Mouse (Mus musculus): ENCODE data around the gene Lin7b.
"Not testable (repeated sequence)": the region's sequence is repeated elsewhere in the genome, so short reads cannot be mapped to it uniquely, and the experiment has no call there.

The Lin7b gene

GRCm38 (mm10) chr7:45370475-45371311 lies at the start of gene Lin7b:
Lin7b (minus strand) TSS chr7:45370583.
- peak; percentile 96 for DNase-seq (ENCODE audit: low read depth, low spot score)

DNA sequence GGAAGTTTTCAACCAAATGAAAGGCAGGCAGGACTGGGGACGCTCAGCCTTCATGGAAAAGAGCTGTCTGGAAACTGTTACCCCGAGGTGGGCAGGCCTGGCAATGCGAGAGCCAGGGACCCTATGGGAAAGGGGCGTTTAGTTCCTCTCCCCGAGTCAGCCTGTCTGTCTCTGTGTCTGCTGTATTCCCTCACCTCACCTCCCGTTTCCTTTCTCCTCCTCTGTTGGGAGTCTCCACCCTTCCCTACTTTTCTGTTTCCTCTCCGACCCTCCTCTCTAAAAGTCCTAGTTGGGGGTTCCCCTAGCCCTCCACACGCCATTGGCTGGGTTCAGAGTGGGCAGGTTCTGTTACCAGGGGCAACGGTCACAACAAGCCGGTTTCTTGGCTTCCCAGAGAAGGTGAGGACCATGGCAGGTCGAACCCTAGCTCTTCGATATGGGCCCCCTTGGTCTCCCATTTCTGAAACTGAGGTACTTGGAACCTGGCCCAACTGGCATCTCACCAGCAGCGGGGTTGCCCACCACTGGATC lies 47.6 kb upstream of the Lin7b start:
- no peak for DNase-seq (ENCODE audit: low read depth, low spot score)

GRCm38 (mm10) chr7:45415636-45416035 lies 45.3 kb upstream of the Lin7b start:
- no peak for DNase-seq (ENCODE audit: low read depth, low spot score)

DNA sequence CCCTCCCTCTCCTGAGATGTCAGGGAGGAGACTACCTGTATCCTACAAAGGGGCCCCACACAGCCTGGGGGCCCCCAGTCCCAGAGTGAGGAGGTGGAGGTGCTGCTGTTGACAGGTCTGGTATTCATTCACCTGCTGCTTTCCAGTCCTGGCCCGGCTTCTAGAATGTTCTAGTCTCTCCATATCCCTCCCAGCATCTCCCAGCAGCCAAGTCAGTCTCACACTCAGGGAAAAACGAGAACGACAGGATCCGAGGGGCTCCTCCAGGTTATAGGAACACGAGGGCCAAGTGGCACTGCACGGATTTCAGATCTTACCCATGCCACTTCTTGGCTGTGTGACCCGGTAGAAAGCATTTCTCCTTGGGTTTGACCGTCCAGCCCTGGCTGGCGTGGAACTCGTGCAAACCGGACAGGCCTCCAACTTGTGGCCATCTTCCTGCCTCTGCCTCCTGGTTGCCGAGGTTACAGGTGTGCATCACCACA lies 44.4 kb upstream of the Lin7b start:
- DNase-seq (ENCODE audit: low read depth, low spot score), result no peak

DNA sequence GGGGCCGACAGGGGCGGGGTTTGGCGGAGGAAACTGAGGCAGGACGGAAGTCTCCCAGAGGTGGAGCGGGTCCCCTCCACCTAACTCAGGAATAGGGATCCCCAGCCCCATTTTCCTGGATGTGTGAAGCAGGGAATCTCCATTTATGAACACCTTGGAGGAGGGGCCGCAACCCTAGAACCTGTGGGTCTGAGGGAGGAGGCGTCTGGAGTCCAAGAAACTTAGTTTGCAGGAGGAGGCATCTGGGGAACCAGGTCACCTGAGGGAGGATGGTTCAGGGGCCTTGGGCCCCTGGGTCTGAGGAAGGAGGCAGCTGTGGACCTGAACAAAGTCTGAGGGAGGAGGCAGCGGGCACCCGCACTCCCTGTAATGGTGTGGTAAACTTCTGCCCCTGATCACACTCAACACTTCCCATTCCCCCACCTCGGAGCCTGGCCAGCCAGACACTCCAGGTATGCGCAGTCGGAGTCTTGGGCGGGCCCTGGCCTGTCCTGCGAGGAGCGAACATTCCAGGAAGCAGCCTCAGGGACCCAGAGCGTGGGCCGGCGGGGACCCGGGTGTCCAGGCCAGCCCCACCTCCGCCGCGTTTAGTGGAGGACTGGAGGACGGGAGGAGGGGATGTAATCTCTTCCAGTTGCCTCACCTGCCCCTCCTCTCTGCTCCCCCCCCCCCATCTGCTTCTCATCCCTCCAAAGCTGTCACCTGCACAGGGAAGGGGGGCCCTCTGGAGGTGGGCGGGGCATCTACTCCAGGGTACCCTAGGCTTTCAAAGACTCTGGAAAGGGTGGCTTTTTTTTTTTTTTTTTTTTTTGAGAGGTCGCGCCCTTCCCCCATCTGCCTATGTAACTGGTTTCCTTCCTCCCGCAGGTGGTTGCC lies 43.7 kb upstream of the Lin7b start:
- DNase-seq (ENCODE audit: low read depth, low spot score), result no peak

- peak; percentile 48 for DNase-seq (ENCODE audit: low read depth, low spot score)
These were observed 42.9 kb upstream of the Lin7b start, which contains the start of gene Ntf5 for GRCm38 (mm10) chr7:45413113-45413863. Ntf5 (plus strand) TSS chr7:45413695.

DNA sequence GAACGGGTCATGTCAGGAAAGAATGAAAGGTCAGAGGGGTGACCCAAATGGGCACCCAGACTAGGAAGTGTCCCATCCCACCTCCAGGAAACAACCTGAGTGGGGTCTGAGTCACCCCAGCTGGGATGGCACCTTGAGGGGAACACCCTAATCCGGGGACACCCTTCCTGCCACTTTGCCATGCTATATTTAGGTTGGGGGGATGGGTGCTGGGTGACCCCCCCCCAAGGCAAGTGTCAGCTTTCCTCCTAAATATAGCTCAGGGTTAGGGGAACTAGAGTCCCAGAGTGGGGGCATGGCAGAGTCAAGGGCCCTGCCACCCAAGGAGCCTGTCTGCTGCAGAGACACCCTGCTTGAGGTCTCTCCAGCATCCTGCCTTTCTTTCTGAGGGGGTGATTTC lies 42.0 kb upstream of the Lin7b start:
- no peak for DNase-seq (ENCODE audit: low read depth, low spot score)

DNA sequence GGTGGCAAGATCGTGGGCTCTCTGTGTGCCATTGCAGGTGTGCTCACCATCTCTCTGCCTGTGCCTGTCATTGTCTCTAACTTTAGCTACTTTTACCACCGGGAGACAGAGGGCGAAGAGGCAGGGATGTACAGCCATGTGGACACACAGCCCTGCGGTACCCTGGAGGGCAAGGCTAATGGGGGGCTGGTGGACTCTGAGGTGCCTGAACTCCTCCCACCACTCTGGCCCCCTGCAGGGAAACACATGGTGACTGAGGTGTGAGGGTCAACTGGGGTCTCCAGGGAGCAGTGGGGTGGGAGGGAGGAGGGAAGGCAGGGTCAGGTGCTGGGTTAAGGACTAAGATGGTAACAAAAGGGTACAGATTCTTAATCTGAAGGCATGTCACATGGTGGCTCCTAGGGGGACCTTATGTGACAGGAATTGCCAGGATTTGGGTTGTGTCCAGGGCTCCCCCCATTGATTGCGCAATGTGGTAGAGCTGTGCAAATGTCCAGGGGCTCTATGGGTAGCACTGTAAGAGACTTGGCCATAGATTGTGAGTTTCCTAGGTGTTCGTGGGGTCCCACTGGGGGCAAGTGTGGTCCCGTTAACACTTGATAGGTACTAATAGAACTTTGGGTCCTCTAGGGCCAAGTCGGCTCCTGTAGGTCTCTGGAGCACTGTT lies 39.2 kb upstream of the Lin7b start:
- DNase-seq (ENCODE audit: low read depth, low spot score), result no peak

GRCm38 (mm10) chr7:45408949-45409348 lies 38.6 kb upstream of the Lin7b start:
- DNase-seq (ENCODE audit: low read depth, low spot score), result no peak

- DNase-seq (ENCODE audit: low read depth, low spot score), result no peak
These were observed 38.0 kb upstream of the Lin7b start for GRCm38 (mm10) chr7:45408351-45408750.

DNA sequence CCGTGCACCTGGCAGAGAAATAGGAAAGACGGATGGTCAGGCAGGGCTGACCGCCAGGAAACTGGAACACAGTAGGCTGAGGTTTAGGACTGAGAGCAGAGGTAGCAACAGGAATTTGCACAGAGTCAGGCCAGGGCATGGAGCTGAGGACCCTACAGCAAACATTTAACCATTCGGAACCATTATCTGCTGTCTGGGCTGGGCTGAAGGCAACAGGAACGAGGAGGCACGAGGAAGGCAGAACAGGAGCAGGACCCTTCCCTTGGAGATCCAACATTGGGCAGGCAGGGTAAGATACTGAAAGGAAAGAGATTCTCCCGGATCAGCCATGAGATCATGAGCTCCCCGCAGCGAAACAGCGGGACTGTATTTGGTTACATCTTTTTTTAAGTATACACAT lies 37.5 kb upstream of the Lin7b start:
- DNase-seq (ENCODE audit: low read depth, low spot score), result no peak

GRCm38 (mm10) chr7:45406157-45407156 lies 36.1 kb upstream of the Lin7b start:
- DNase-seq (ENCODE audit: low read depth, low spot score), result peak; percentile 48

GRCm38 (mm10) chr7:45405091-45406075 lies 35.0 kb upstream of the Lin7b start, which contains the start of gene Kcna7:
Kcna7 (plus strand) TSS chr7:45405653.
- peak; percentile 66 for DNase-seq (ENCODE audit: low read depth, low spot score)

GRCm38 (mm10) chr7:45403532-45404261 lies 33.3 kb upstream of the Lin7b start:
- peak; percentile 94 for DNase-seq (ENCODE audit: low read depth, low spot score)

DNA sequence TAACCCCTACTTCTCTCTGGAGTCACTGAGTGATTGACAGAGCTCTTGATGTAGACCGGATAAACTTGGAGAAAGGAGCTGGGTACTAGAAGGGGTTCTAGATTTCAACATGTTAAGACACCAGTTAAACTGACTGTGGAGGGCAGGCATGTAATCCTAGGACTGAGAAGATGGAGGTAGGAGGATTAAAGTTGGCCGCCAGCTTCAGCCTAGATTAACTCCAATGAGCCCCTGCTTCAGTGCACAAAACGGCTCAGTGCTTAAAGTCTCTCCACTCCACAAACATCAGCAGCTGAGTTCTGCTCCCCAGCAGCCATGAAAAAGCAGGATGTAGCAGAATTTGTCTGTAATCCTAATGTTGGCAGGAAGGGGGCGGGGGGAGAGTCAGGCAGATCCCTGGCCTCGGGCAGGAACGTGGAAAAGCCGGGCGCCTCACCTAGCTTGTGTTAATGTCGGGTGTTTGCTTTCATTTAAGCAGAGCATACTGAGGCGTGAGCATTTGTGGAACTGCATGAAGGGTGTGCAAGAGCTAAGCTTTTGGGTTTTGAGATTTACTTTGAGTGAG lies 31.2 kb upstream of the Lin7b start:
- DNase-seq (ENCODE audit: low read depth, low spot score), result no peak

- no peak for DNase-seq (ENCODE audit: low read depth, low spot score)
These were observed 26.4 kb upstream of the Lin7b start for GRCm38 (mm10) chr7:45396787-45397186.

GRCm38 (mm10) chr7:45396337-45396775 lies 26.0 kb upstream of the Lin7b start:
- not testable (repeated sequence) for DNase-seq (ENCODE audit: low read depth, low spot score)
